Mouse (Mus musculus) cortical plate, adult 2 months (tissue): Measurements from ENCODE around the gene Iffo2.
A peak's percentile ranks its signal among the peaks of the same experiment; 100 is the strongest.

Experiments
- CTCF ChIP-seq: fragments of 200-500 bp; IDR thresholded peaks from 2 replicates; pipeline ENCODE4 v1.5.1; 2011; ENCODE audit warnings: mild to moderate bottlenecking, control low read depth, low read length; ENCODE audit not compliant: insufficient read depth; ENCODE audit errors: extremely low read depth
- POLR2A ChIP-seq: fragments of 200-500 bp; IDR thresholded peaks from 2 replicates; pipeline ENCODE4 v1.6.1; 2011; ENCODE audit warnings: mild to moderate bottlenecking, low read length, control low read depth; ENCODE audit not compliant: insufficient read depth; ENCODE audit errors: extremely low read depth

DNA sequence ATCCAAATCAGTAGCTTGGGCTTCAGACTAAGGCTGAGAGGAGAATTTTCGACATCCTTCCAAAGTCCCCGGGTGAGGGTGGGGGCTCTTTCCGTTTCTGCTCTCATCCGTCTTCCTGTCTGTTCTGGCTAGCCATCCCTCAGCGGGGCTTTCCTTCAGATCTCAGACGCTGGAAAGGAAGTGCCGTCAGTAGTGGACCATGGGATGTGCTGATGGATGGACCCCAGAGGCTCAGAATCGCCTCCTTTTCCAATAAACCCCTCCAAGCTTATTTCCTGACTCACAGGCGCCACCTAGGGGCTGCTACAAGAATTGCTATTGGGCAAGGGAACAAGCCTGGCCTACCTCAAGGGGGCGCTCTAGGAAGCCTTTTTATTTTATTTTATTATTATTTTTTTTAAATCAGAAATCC lies 81.2 kb downstream of the Iffo2 start:
- peak; percentile 96 for TF ChIP-seq CTCF
- no peak for TF ChIP-seq POLR2A
